Mouse (Mus musculus) neural tube, embryonic 12.5 days (tissue): ENCODE measurements at regions not wholly inside any gene's neighbourhood (a gene's known extent, or its start where the extent isn't known, plus 50 kb on each side); places are given as distances from the start of the nearest gene placed in this dataset.

Source experiments
- ATAC-seq: fragments of 200-750 bp; cut with Nextera tagmentation; 2 replicates; pipeline ENCODE4 v1.8.0; 2017; ENCODE audit warnings: low read depth, mild to moderate bottlenecking, moderate TSS enrichment, moderate library complexity; ENCODE audit not compliant: low FRiP score
- H3K27ac ChIP-seq: fragments of 300-500 bp; sonication (generic); 2 replicates; pipeline ENCODE4 v1.5.1; 2016
- H3K27me3 ChIP-seq: fragments of 300-500 bp; sonication (generic); replicated peaks from 2 replicates; pipeline ENCODE4 v1.6.1; 2016; ENCODE audit warnings: mild to moderate bottlenecking
- H3K36me3 ChIP-seq: fragments of 300-500 bp; sonication (generic); 2 replicates; pipeline ENCODE4 v1.6.1; 2016; ENCODE audit warnings: mild to moderate bottlenecking
- H3K4me1 ChIP-seq: fragments of 300-500 bp; sonication (generic); 2 replicates; pipeline ENCODE4 v1.6.1; 2016
- H3K4me2 ChIP-seq: fragments of 300-500 bp; sonication (generic); replicated peaks from 2 replicates; pipeline ENCODE4 v1.6.1; 2016; ENCODE audit warnings: mild to moderate bottlenecking
- H3K4me3 ChIP-seq: fragments of 300-500 bp; sonication (generic); 2 replicates; pipeline ENCODE4 v1.5.1; 2016
- H3K9ac ChIP-seq: fragments of 300-500 bp; sonication (generic); 2 replicates; pipeline ENCODE4 v1.6.1; 2016; ENCODE audit warnings: mild to moderate bottlenecking
- H3K9me3 ChIP-seq: fragments of 300-500 bp; sonication (generic); 2 replicates; pipeline ENCODE4 v1.6.1; 2016; ENCODE audit warnings: mild to moderate bottlenecking
- WGBS: fragments of 180-500 bp; shearing (Covaris S2); methylation state at CpG from one replicate; pipeline ENCODE4 v1.1.7; 2016; 5-methylcytosine and 5-hydroxymethylcytosine counted together

DNA sequence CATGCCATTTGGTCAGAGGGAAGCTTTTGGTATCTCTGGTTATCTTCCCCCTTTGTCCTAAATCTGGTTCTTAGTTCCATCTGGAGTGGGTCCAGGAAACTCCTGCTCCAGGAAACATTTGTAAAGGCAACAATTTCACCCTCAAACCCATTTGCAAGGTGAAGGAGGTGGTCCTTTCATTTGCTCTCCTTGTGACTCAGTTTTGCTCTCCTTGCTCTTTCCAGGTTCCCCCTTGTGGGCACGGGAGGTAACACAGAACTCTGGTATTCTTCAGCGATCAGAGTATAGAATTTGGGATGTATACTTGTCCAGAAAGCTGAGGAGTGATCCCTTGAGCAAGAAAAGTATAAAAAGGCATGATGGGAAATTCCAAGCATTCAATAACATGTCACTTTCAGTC is 123.8 kb downstream of the Sec61b start:
- Histone ChIP-seq H3K4me3 (no peak overlapping the region), H3K4me1 (no peaks in the 10 kb centered on the region), H3K4me2 (no peak overlapping the region), H3K9me3 (no peaks in the 10 kb centered on the region), H3K36me3 (no peaks in the 10 kb centered on the region), H3K27me3 (no peaks in the 10 kb centered on the region), H3K9ac (no peak overlapping the region), H3K27ac (no peak overlapping the region)
- 43% methylated on average over 2 of the region's 2 CpGs for WGBS
- no peak for ATAC-seq

DNA sequence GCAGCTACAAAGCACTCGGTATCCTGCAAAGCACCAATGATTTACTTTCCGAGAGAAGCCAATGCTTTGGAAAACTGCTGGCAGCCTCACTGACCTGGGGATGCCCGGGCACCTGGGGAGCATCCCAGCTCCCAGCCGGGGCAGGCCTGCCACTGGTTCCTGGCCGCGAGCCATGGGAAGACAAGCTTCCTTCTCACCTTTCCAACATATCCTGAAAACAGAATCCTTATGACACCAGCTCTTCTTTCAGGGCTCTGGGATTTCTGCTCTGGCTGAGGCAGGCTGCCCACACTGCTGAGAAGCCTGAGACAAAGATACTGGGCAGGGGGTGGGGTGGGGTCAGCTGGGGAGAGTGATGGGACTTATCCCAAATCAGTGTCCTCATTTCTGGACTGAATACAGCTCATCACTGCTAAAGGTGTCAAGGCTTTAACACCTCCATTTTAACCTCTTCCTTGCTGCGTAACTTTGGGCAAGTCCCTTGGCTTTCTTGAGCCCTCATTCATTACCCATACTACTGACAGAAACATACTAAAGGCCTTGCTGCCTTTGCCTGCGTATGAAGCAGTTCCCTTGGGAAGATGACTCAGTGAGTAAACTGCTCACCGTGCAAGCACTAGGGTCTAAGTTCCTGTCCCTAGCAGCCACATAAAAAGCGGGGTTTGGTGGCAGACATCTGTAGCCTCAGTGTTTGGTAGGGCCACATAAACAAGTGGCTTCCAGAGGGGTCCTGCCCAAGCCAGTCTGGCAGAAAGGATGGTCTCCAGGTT is 127.0 kb downstream of the Sec61b start:
- no peak overlapping the region for H3K27ac ChIP-seq
- 79% methylated on average over 10 of the region's 10 CpGs for WGBS
- no peak for ATAC-seq
- H3K9ac ChIP-seq: no peak overlapping the region
- H3K4me2 ChIP-seq: no peak overlapping the region
- H3K9me3 ChIP-seq: no peaks in the 10 kb centered on the region
- no peaks in the 10 kb centered on the region for H3K27me3 ChIP-seq
- no peaks in the 10 kb centered on the region for H3K4me1 ChIP-seq
- H3K4me3 ChIP-seq: no peak overlapping the region
- no peaks in the 10 kb centered on the region for H3K36me3 ChIP-seq

- 65% methylated on average over 6 of the region's 6 CpGs for WGBS
- no peak overlapping the region for H3K4me3 ChIP-seq
- no peak overlapping the region for H3K27ac ChIP-seq
- no peaks in the 10 kb centered on the region for H3K4me1 ChIP-seq
- no peaks in the 10 kb centered on the region for H3K9me3 ChIP-seq
- H3K27me3 ChIP-seq: no peaks in the 10 kb centered on the region
- ATAC-seq: no peak
- peak overlapping the region; percentile 39 for H3K4me2 ChIP-seq
- no peak overlapping the region for H3K9ac ChIP-seq
- no peaks in the 10 kb centered on the region for H3K36me3 ChIP-seq
Measured at GRCm38 (mm10) chr4:47603378-47603777, 128.9 kb downstream of the Sec61b start.

GRCm38 (mm10) chr4:47603847-47604397 is 129.5 kb downstream of the Sec61b start:
- WGBS: 52% methylated on average over 14 of the region's 14 CpGs
- no peak overlapping the region for H3K9ac ChIP-seq
- no peaks in the 10 kb centered on the region for H3K36me3 ChIP-seq
- H3K4me1 ChIP-seq: peaks cover 5% of the 10 kb centered on the region; the same call in 1 of the 2 replicates
- peak; percentile 29; the same call in 1 of the 2 replicates for ATAC-seq
- H3K27me3 ChIP-seq: no peaks in the 10 kb centered on the region
- no peaks in the 10 kb centered on the region for H3K9me3 ChIP-seq
- H3K27ac ChIP-seq: no peak overlapping the region
- no peak overlapping the region for H3K4me3 ChIP-seq
- H3K4me2 ChIP-seq: peak overlapping the region; percentile 39

DNA sequence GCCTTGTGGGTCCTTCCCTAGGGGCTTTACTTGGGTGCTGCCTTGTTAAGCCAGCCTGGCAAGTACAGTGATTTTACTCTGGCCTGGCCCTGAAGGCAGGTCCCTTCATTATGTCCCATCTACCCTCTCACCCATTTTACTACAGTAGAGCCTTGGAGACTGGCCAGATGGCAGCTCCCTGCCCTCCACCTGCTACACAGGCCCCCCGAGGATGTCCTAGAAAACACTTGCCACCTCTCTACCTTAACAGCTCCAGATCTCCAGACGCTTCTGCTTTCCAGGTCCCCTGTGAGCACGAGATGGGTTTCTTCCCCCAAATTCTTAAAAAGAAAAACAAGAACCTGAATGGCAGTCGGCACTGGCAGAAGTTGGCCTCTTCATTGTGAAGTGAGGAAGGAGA is 131.2 kb downstream of the Sec61b start:
- Histone ChIP-seq H3K27me3 (no peaks in the 10 kb centered on the region), H3K36me3 (no peaks in the 10 kb centered on the region), H3K4me3 (no peak overlapping the region), H3K9ac (no peak overlapping the region), H3K4me1 (peaks cover 5% of the 10 kb centered on the region; the same call in 1 of the 2 replicates), H3K9me3 (no peaks in the 10 kb centered on the region), H3K4me2 (no peak overlapping the region), H3K27ac (no peak overlapping the region)
- no peak for ATAC-seq
- WGBS: 83% methylated on average over 4 of the region's 4 CpGs

GRCm38 (mm10) chr4:47608673-47609072 is 134.2 kb downstream of the Sec61b start:
- Histone ChIP-seq H3K4me2 (no peak overlapping the region), H3K4me3 (no peak overlapping the region), H3K27ac (no peak overlapping the region), H3K36me3 (no peaks in the 10 kb centered on the region), H3K9ac (no peak overlapping the region), H3K4me1 (peaks cover 5% of the 10 kb centered on the region; the same call in 1 of the 2 replicates), H3K9me3 (no peaks in the 10 kb centered on the region), H3K27me3 (no peaks in the 10 kb centered on the region)
- ATAC-seq: no peak
- WGBS: 53% methylated on average over 5 of the region's 5 CpGs

DNA sequence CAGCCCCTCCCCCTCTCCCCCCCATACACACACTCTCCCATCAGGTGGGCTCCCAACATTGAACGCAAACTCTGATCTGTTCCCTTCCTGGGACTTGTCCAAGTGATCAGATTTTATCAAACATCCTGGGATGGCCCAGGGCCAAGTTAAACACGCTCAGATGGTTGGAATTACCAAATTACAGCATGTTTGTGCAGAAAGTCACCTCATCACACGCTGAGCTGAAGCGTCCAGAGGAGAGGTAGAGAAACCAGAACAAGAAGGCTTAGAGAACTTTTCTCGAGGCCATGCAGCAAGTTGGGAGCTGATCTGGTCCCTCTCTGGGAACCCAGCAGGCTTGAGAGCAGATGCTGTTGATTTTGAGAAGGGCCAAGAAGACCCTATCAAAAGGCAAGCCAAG is 136.5 kb downstream of the Sec61b start:
- Histone ChIP-seq H3K9me3 (no peaks in the 10 kb centered on the region), H3K4me2 (no peak overlapping the region), H3K27ac (no peak overlapping the region), H3K36me3 (no peaks in the 10 kb centered on the region), H3K27me3 (no peaks in the 10 kb centered on the region), H3K4me1 (peaks cover 5% of the 10 kb centered on the region; the same call in 1 of the 2 replicates), H3K9ac (no peak overlapping the region), H3K4me3 (no peak overlapping the region)
- no peak for ATAC-seq
- WGBS: 81% methylated on average over 5 of the region's 5 CpGs

DNA sequence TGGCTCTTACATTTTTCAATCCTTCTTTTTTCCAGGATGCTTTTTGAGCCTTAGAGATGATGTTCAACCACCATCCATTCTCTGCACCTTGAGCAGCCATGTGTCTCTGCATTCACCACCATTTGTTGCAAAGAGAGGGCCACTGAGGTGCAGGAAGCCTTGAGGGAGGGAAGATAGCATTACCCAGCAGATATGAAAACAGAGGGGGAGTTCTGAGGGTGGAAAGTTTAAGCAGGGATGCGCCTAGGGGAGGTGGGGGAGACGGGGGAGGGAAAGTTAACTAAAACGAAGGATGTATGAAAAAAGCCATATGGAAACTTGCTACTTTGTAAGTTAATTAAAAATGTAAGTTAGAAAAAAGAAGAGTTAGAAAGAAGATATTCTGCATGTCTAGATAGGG is 142.1 kb downstream of the Sec61b start:
- H3K4me1 ChIP-seq: no peaks in the 10 kb centered on the region
- no peak overlapping the region for H3K4me2 ChIP-seq
- 84% methylated on average over 3 of the region's 3 CpGs for WGBS
- no peak overlapping the region for H3K4me3 ChIP-seq
- H3K27me3 ChIP-seq: no peaks in the 10 kb centered on the region
- no peak overlapping the region for H3K27ac ChIP-seq
- H3K9ac ChIP-seq: no peak overlapping the region
- no peak for ATAC-seq
- no peaks in the 10 kb centered on the region for H3K36me3 ChIP-seq
- H3K9me3 ChIP-seq: no peaks in the 10 kb centered on the region

- no peak overlapping the region for H3K4me2 ChIP-seq
- H3K4me1 ChIP-seq: no peaks in the 10 kb centered on the region
- ATAC-seq: no peak
- H3K27me3 ChIP-seq: no peaks in the 10 kb centered on the region
- H3K27ac ChIP-seq: no peak overlapping the region
- H3K9me3 ChIP-seq: no peaks in the 10 kb centered on the region
- H3K9ac ChIP-seq: no peak overlapping the region
- H3K4me3 ChIP-seq: no peak overlapping the region
- no peaks in the 10 kb centered on the region for H3K36me3 ChIP-seq
- 91% methylated on average over 3 of the region's 3 CpGs for WGBS
Measured at GRCm38 (mm10) chr4:47620700-47621099, 146.2 kb downstream of the Sec61b start.

DNA sequence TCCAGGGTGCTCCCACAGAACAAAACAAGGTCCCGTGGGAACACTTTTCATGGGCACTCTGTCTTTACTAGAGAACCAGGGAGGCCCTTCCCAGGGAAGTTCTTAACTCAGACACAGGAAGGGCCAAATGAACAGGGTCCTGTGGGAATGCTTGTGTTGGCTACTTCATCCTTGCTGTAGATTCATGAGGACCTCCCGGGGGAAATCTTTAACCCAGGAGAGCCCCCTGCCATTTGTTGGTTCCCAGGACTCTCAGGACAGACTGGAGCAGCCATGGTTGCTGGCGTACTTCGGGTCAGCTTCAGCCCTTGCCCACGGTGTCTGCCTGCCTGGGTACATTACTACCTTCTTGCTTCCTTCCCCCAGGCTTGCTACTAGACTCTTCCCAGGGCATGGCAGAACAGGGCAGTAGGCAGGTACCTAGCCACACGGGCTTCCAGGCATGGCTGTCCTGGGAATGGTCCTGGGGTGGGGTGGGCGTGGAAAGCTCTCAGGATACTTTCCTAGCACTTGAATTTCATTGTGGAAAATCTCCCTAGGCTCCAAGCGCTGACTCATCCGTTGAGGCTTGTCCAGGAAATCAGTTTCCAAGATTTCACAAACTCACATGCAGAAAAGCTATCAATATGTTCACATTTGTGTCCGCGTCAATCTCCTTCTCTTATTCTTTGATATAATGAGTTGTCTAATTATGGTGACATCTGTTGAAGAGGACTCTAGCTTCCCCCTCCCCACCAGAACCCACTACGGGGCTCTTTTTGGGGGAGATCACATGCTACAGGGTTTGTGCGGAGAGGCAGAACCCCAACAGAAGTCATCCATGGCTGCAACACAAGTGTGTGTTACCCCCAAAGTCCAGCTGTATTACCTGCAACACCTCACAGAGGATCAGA is 148.6 kb downstream of the Sec61b start:
- Histone ChIP-seq H3K4me2 (no peak overlapping the region), H3K9ac (no peak overlapping the region), H3K36me3 (no peaks in the 10 kb centered on the region), H3K4me3 (no peak overlapping the region), H3K4me1 (no peaks in the 10 kb centered on the region), H3K9me3 (no peaks in the 10 kb centered on the region), H3K27me3 (no peaks in the 10 kb centered on the region), H3K27ac (no peak overlapping the region)
- ATAC-seq: no peak
- WGBS: 90% methylated on average over 13 of the region's 13 CpGs

DNA sequence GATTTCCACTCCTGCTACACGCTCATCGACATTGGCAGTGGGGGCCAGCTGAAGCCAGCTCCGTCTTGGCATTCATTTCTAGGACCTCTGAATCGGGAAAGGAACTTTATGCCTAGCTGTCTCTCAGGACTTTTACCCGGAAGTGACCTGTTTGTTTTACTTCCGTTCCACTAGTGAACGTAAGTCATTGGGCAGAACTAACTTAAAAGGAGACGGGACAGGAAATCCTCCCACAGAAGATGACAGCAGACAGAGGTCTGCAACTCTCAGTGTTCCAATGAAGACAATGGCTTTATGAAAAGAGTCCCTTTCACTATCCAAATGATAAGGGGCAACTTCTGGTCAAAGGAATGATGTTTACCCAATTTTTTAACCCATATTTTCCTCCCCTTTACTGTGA is 155.5 kb downstream of the Sec61b start:
- Histone ChIP-seq H3K27me3 (no peaks in the 10 kb centered on the region), H3K36me3 (no peaks in the 10 kb centered on the region), H3K4me3 (no peak overlapping the region), H3K9me3 (no peaks in the 10 kb centered on the region), H3K4me2 (no peak overlapping the region), H3K4me1 (no peaks in the 10 kb centered on the region), H3K27ac (no peak overlapping the region), H3K9ac (no peak overlapping the region)
- 76% methylated on average over 8 of the region's 8 CpGs for WGBS
- ATAC-seq: no peak

GRCm38 (mm10) chr4:47630427-47630826 is 156.0 kb downstream of the Sec61b start:
- Histone ChIP-seq H3K4me3 (no peak overlapping the region), H3K9me3 (no peaks in the 10 kb centered on the region), H3K4me2 (no peak overlapping the region), H3K36me3 (no peaks in the 10 kb centered on the region), H3K9ac (no peak overlapping the region), H3K27me3 (no peaks in the 10 kb centered on the region), H3K4me1 (no peaks in the 10 kb centered on the region), H3K27ac (no peak overlapping the region)
- no peak for ATAC-seq
- 83% methylated on average over 1 of the region's 1 CpGs for WGBS
